Mouse (Mus musculus): ENCODE data around the gene Asxl2. TPM values are rescaled to one million over a fixed set of nuclear protein-coding genes. Genes with fewer than 3 reads are reported as not detected.

Gene Asxl2
- polyA plus RNA-seq, 1 experiment from 2014 or later = 15.3 TPM

DNA sequence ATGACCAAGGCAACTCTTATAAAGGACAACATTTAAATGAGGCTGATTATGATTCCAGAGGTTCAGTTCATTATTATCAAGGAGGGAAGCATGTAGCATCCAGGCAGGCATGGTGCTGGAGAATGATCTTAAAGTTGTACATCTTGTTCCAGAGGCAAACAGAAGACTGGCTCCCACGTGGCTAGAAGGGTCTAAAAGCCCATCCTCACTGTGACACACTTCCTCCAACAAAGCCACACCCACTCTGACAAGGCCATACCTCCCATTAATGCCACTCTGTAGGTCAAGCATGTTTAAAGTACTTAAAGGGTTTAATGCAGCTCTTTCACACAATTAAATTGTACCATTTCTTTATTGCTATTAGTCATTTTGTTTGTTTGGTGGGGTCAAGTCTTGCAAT lies 7.1 kb downstream of the Asxl2 start:
- no peaks in the 10 kb centered on the region for H3K9me3 ChIP-seq (ENCODE audit: control insufficient read depth, low read length)
- H3K9ac ChIP-seq (replicated peaks; ENCODE audit: low read depth, low read length) = no peak overlapping the region
- H3K4me3 ChIP-seq (ENCODE audit: low read depth, low read length) = no peak overlapping the region
- 73% methylated on average over 1 of the region's 1 CpGs for WGBS
- no peak overlapping the region for H3K4me2 ChIP-seq (ENCODE audit: low read depth, low read length)
- no peak for ATAC-seq (ENCODE audit: low read depth)
- H3K27ac ChIP-seq (ENCODE audit: low read depth, low read length) = no peak overlapping the region
- H3K27me3 ChIP-seq (ENCODE audit: control insufficient read depth, insufficient read depth, low read length) = no peaks in the 10 kb centered on the region
- H3K36me3 ChIP-seq (ENCODE audit: control insufficient read depth, insufficient read depth, low read length) = no peaks in the 10 kb centered on the region
- no peaks in the 10 kb centered on the region for H3K4me1 ChIP-seq (ENCODE audit: control insufficient read depth, insufficient read depth, low read length)

GRCm38 (mm10) chr12:3436446-3436845 lies 9.8 kb downstream of the Asxl2 start:
- Histone ChIP-seq H3K4me3 (ENCODE audit: low read depth, low read length) (no peak overlapping the region), H3K27ac (ENCODE audit: low read depth, low read length) (no peak overlapping the region), H3K9ac (replicated peaks; ENCODE audit: low read depth, low read length) (no peak overlapping the region), H3K9me3 (ENCODE audit: control insufficient read depth, low read length) (no peaks in the 10 kb centered on the region), H3K4me2 (ENCODE audit: low read depth, low read length) (no peak overlapping the region), H3K27me3 (ENCODE audit: control insufficient read depth, insufficient read depth, low read length) (no peaks in the 10 kb centered on the region), H3K36me3 (ENCODE audit: control insufficient read depth, insufficient read depth, low read length) (no peaks in the 10 kb centered on the region), H3K4me1 (ENCODE audit: control insufficient read depth, insufficient read depth, low read length) (no peaks in the 10 kb centered on the region)
- WGBS = 94% methylated on average over 5 of the region's 5 CpGs
- ATAC-seq (ENCODE audit: low read depth) = no peak

DNA sequence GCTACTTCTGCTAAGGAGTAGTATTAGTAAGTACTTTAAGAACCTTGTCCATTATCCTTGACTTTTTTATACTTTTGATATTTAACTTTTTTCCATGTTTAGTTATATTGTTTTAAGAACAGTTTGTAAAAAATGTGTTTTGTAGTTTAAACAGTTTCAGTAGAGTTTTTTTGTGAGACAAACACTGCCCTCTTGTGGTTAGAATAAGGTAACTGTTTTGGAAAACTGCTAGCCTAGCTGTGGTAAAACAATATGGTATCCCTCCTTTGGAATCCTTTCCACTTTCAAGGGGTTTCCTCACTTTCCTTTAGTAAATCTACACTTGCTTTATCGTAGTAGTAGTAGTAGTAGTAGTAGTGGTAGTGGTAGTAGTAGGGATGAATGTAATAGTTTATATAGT lies 11.2 kb downstream of the Asxl2 start:
- Histone ChIP-seq H3K27ac (ENCODE audit: low read depth, low read length) (no peak overlapping the region), H3K36me3 (ENCODE audit: control insufficient read depth, insufficient read depth, low read length) (no peaks in the 10 kb centered on the region), H3K9me3 (ENCODE audit: control insufficient read depth, low read length) (no peaks in the 10 kb centered on the region), H3K9ac (replicated peaks; ENCODE audit: low read depth, low read length) (no peak overlapping the region), H3K4me1 (ENCODE audit: control insufficient read depth, insufficient read depth, low read length) (no peaks in the 10 kb centered on the region), H3K27me3 (ENCODE audit: control insufficient read depth, insufficient read depth, low read length) (no peaks in the 10 kb centered on the region), H3K4me2 (ENCODE audit: low read depth, low read length) (no peak overlapping the region), H3K4me3 (ENCODE audit: low read depth, low read length) (no peak overlapping the region)
- 95% methylated on average over 1 of the region's 1 CpGs for whole genome bisulfite sequencing
- no peak for ATAC-seq (ENCODE audit: low read depth)

DNA sequence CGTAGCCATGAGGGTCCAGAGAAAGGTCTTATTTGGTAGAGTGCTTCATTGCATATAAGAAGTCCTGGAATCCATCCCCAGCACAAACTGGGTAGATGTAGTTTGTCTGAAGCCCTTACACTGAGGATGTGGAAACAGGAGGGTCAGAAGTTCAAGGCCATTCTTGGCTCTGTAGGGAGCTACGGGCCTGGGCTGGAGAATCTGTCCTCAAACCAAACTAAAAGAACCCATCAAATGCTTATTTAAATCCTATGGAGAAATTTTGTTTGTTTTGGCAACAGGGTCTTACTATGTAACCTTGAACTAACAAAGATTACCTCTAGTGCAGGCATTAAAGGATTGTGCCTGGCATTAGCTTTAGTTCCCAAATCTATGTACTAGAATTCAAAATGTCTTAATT lies 14.3 kb downstream of the Asxl2 start:
- H3K27ac ChIP-seq (ENCODE audit: low read depth, low read length) = no peak overlapping the region
- no peak overlapping the region for H3K4me3 ChIP-seq (ENCODE audit: low read depth, low read length)
- H3K27me3 ChIP-seq (ENCODE audit: control insufficient read depth, insufficient read depth, low read length) = no peaks in the 10 kb centered on the region
- no peaks in the 10 kb centered on the region for H3K4me1 ChIP-seq (ENCODE audit: control insufficient read depth, insufficient read depth, low read length)
- H3K9ac ChIP-seq (replicated peaks; ENCODE audit: low read depth, low read length) = no peak overlapping the region
- no peaks in the 10 kb centered on the region for H3K9me3 ChIP-seq (ENCODE audit: control insufficient read depth, low read length)
- no peak for ATAC-seq (ENCODE audit: low read depth)
- H3K4me2 ChIP-seq (ENCODE audit: low read depth, low read length) = no peak overlapping the region
- no peaks in the 10 kb centered on the region for H3K36me3 ChIP-seq (ENCODE audit: control insufficient read depth, insufficient read depth, low read length)
- WGBS = 87% methylated on average over 2 of the region's 2 CpGs

- no peak overlapping the region for H3K9ac ChIP-seq (replicated peaks; ENCODE audit: low read depth, low read length)
- no peak overlapping the region for H3K4me2 ChIP-seq (ENCODE audit: low read depth, low read length)
- H3K9me3 ChIP-seq (ENCODE audit: control insufficient read depth, low read length) = no peaks in the 10 kb centered on the region
- no peaks in the 10 kb centered on the region for H3K36me3 ChIP-seq (ENCODE audit: control insufficient read depth, insufficient read depth, low read length)
- H3K27ac ChIP-seq (ENCODE audit: low read depth, low read length) = no peak overlapping the region
- no peak for ATAC-seq (ENCODE audit: low read depth)
- no peak overlapping the region for H3K4me3 ChIP-seq (ENCODE audit: low read depth, low read length)
- H3K27me3 ChIP-seq (ENCODE audit: control insufficient read depth, insufficient read depth, low read length) = no peaks in the 10 kb centered on the region
- H3K4me1 ChIP-seq (ENCODE audit: control insufficient read depth, insufficient read depth, low read length) = no peaks in the 10 kb centered on the region
- 93% methylated on average over 5 of the region's 5 CpGs for WGBS
Observed at GRCm38 (mm10) chr12:3441361-3441760, 14.7 kb downstream of the Asxl2 start.

GRCm38 (mm10) chr12:3453554-3453953 lies 26.9 kb downstream of the Asxl2 start:
- H3K9ac ChIP-seq (replicated peaks; ENCODE audit: low read depth, low read length) = no peak overlapping the region
- H3K4me2 ChIP-seq (ENCODE audit: low read depth, low read length) = no peak overlapping the region
- no peaks in the 10 kb centered on the region for H3K4me1 ChIP-seq (ENCODE audit: control insufficient read depth, insufficient read depth, low read length)
- no peak overlapping the region for H3K27ac ChIP-seq (ENCODE audit: low read depth, low read length)
- H3K36me3 ChIP-seq (ENCODE audit: control insufficient read depth, insufficient read depth, low read length) = peaks cover 2% of the 10 kb centered on the region
- 97% methylated on average over 3 of the region's 3 CpGs for WGBS
- no peaks in the 10 kb centered on the region for H3K9me3 ChIP-seq (ENCODE audit: control insufficient read depth, low read length)
- no peaks in the 10 kb centered on the region for H3K27me3 ChIP-seq (ENCODE audit: control insufficient read depth, insufficient read depth, low read length)
- no peak for ATAC-seq (ENCODE audit: low read depth)
- no peak overlapping the region for H3K4me3 ChIP-seq (ENCODE audit: low read depth, low read length)

DNA sequence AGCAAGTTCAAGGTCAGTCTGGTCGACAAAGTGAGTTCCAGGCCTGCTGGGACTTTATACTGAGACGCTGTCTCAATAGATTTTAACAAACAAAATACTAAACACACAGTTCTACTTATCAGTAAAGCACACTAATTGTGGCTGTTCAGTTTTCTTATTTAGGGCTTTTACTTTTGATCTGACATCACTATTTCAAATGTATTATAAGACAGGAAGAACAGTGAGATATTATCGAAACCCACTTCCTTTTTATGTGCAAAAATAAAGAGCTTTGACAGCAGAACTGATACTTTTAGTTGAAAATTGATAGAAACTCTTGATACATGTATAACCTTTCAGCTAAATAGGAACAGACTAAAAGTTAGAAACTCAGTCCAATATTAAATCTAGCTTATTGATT lies 36.4 kb downstream of the Asxl2 start:
- no peak for ATAC-seq (ENCODE audit: low read depth)
- Histone ChIP-seq H3K4me2 (ENCODE audit: low read depth, low read length) (no peak overlapping the region), H3K27me3 (ENCODE audit: control insufficient read depth, insufficient read depth, low read length) (no peaks in the 10 kb centered on the region), H3K4me1 (ENCODE audit: control insufficient read depth, insufficient read depth, low read length) (no peaks in the 10 kb centered on the region), H3K9ac (replicated peaks; ENCODE audit: low read depth, low read length) (no peak overlapping the region), H3K36me3 (ENCODE audit: control insufficient read depth, insufficient read depth, low read length) (peaks cover 3% of the 10 kb centered on the region; the same call in 1 of the 2 replicates), H3K4me3 (ENCODE audit: low read depth, low read length) (no peak overlapping the region), H3K27ac (ENCODE audit: low read depth, low read length) (no peak overlapping the region), H3K9me3 (ENCODE audit: control insufficient read depth, low read length) (no peaks in the 10 kb centered on the region)
- WGBS = 91% methylated on average over 3 of the region's 3 CpGs

DNA sequence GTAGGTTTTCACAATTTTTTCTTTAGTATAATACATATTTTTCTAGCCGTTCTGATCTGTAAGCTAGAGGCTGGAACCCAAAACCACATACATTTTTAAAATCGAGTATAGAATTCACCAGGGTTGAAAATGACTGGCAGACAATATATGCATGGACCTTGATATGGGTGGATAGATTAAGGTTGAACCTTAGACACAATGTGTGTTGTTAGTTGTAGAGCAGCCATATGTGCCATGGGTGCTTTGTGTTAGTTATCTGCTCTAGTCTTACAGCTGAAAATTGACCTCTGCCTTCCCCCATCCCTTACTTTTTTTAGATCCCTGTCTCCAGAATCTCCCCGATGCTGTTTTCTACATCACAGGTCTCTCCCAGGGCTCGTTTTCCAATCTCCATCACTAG lies 73.0 kb downstream of the Asxl2 start:
- no peak overlapping the region for H3K4me2 ChIP-seq (ENCODE audit: low read depth, low read length)
- no peaks in the 10 kb centered on the region for H3K9me3 ChIP-seq (ENCODE audit: control insufficient read depth, low read length)
- no peak for ATAC-seq (ENCODE audit: low read depth)
- no peak overlapping the region for H3K9ac ChIP-seq (replicated peaks; ENCODE audit: low read depth, low read length)
- no peak overlapping the region for H3K4me3 ChIP-seq (ENCODE audit: low read depth, low read length)
- no peak overlapping the region for H3K27ac ChIP-seq (ENCODE audit: low read depth, low read length)
- no peaks in the 10 kb centered on the region for H3K27me3 ChIP-seq (ENCODE audit: control insufficient read depth, insufficient read depth, low read length)
- H3K4me1 ChIP-seq (ENCODE audit: control insufficient read depth, insufficient read depth, low read length) = no peaks in the 10 kb centered on the region
- WGBS = 86% methylated on average over 4 of the region's 4 CpGs
- H3K36me3 ChIP-seq (ENCODE audit: control insufficient read depth, insufficient read depth, low read length) = peaks cover 28% of the 10 kb centered on the region

- Histone ChIP-seq H3K36me3 (ENCODE audit: control insufficient read depth, insufficient read depth, low read length) (peaks cover 28% of the 10 kb centered on the region), H3K4me3 (ENCODE audit: low read depth, low read length) (no peak overlapping the region), H3K4me2 (ENCODE audit: low read depth, low read length) (no peak overlapping the region), H3K4me1 (ENCODE audit: control insufficient read depth, insufficient read depth, low read length) (no peaks in the 10 kb centered on the region), H3K27me3 (ENCODE audit: control insufficient read depth, insufficient read depth, low read length) (no peaks in the 10 kb centered on the region), H3K9me3 (ENCODE audit: control insufficient read depth, low read length) (no peaks in the 10 kb centered on the region), H3K27ac (ENCODE audit: low read depth, low read length) (no peak overlapping the region), H3K9ac (replicated peaks; ENCODE audit: low read depth, low read length) (no peak overlapping the region)
- ATAC-seq (ENCODE audit: low read depth) = no peak
- WGBS = 91% methylated on average over 6 of the region's 6 CpGs
Observed at GRCm38 (mm10) chr12:3500071-3500470, 73.4 kb downstream of the Asxl2 start.
